Mouse (Mus musculus) CH12.LX (cell line): ENCODE results near the gene Erich4.

Source experiments
- CTCF ChIP-seq, 2 experiments: IDR thresholded peaks in 1 of 2; conservative IDR thresholded peaks in 1 of 2; 2 replicates each; pipeline ENCODE4 v1.5.1; 2011 to 2012; ENCODE audit warnings: low read depth in 2 of 2, low read length in 2 of 2, improper control_type of control experiment in 1 of 2, inconsistent platforms in 1 of 2, mild to moderate bottlenecking in 1 of 2, moderate library complexity in 1 of 2
- SIN3A ChIP-seq: IDR thresholded peaks from 2 replicates; pipeline ENCODE4 v1.6.1; 2012; ENCODE audit warnings: low read length, improper control_type of control experiment, inconsistent platforms

- TF ChIP-seq SIN3A: no peak
- TF ChIP-seq CTCF (conservative IDR thresholded peaks at IDR 0.05 in 1 of 2, IDR thresholded peaks at IDR 0.05 in 1 of 2; ENCODE audit: low read depth in 2 of 2, low read length in 2 of 2): no peak
These were observed 47.0 kb downstream of the Erich4 start for GRCm38 (mm10) chr7:25568721-25569120.
